Mouse (Mus musculus) right cerebral cortex, adult 18-20 months (tissue): Measurements from ENCODE around the gene Gnao1.
A peak's percentile ranks its signal among the peaks of the same experiment; 100 is the strongest.

Experiments
- DNase-seq: peaks from one replicate; pipeline ENCODE4 v3.0.0; 2022; ENCODE audit warnings: mixed read lengths

Gene Gnao1

GRCm38 (mm10) chr8:93946397-93946796 is 136.6 kb downstream of the Gnao1 start:
- DNase-seq: no peak

GRCm38 (mm10) chr8:93950133-93950532 is 140.4 kb downstream of the Gnao1 start:
- DNase-seq: no peak

- DNase-seq: no peak
Measured at GRCm38 (mm10) chr8:93952511-93952910, 142.7 kb downstream of the Gnao1 start.

- DNase-seq: no peak
Measured at GRCm38 (mm10) chr8:93958402-93958801, 148.6 kb downstream of the Gnao1 start.

- no peak for DNase-seq
Measured at GRCm38 (mm10) chr8:93960909-93961308, 151.1 kb downstream of the Gnao1 start.

- DNase-seq: no peak
Measured at GRCm38 (mm10) chr8:93968293-93968692, 158.5 kb downstream of the Gnao1 start.

- DNase-seq: no peak
Measured at GRCm38 (mm10) chr8:93969626-93970340, 160.0 kb downstream of the Gnao1 start.

- no peak for DNase-seq
Measured at GRCm38 (mm10) chr8:93971451-93971850, 161.7 kb downstream of the Gnao1 start.

- no peak for DNase-seq
Measured at GRCm38 (mm10) chr8:93972211-93972610, 162.4 kb downstream of the Gnao1 start.

GRCm38 (mm10) chr8:93972971-93973734 is 163.4 kb downstream of the Gnao1 start:
- no peak for DNase-seq

- DNase-seq: no peak
Measured at GRCm38 (mm10) chr8:93973831-93974375, 164.1 kb downstream of the Gnao1 start.

- no peak for DNase-seq
Measured at GRCm38 (mm10) chr8:93974602-93975186, 164.9 kb downstream of the Gnao1 start.

- DNase-seq: no peak
Measured at GRCm38 (mm10) chr8:93975358-93975757, 165.6 kb downstream of the Gnao1 start.

GRCm38 (mm10) chr8:93976446-93977211 is 166.9 kb downstream of the Gnao1 start:
- no peak for DNase-seq

- DNase-seq: no peak
Measured at GRCm38 (mm10) chr8:93980141-93980540, 170.4 kb downstream of the Gnao1 start.

GRCm38 (mm10) chr8:93981679-93982215 is 172.0 kb downstream of the Gnao1 start:
- DNase-seq: no peak

GRCm38 (mm10) chr8:93983827-93984226 is 174.1 kb downstream of the Gnao1 start:
- DNase-seq: no peak

GRCm38 (mm10) chr8:93984731-93985130 is 175.0 kb downstream of the Gnao1 start:
- no peak for DNase-seq

- DNase-seq: no peak
Measured at GRCm38 (mm10) chr8:93989739-93990138, 180.0 kb downstream of the Gnao1 start.

GRCm38 (mm10) chr8:93998961-93999360 is 189.2 kb downstream of the Gnao1 start:
- DNase-seq: no peak

- DNase-seq: peak; percentile 29
Measured at GRCm38 (mm10) chr8:94004139-94004538, 194.4 kb downstream of the Gnao1 start.

GRCm38 (mm10) chr8:94009243-94009845 is 199.6 kb downstream of the Gnao1 start:
- DNase-seq: no peak
